Mouse (Mus musculus): ENCODE results near the gene Rexo4.

Gene Rexo4

DNA sequence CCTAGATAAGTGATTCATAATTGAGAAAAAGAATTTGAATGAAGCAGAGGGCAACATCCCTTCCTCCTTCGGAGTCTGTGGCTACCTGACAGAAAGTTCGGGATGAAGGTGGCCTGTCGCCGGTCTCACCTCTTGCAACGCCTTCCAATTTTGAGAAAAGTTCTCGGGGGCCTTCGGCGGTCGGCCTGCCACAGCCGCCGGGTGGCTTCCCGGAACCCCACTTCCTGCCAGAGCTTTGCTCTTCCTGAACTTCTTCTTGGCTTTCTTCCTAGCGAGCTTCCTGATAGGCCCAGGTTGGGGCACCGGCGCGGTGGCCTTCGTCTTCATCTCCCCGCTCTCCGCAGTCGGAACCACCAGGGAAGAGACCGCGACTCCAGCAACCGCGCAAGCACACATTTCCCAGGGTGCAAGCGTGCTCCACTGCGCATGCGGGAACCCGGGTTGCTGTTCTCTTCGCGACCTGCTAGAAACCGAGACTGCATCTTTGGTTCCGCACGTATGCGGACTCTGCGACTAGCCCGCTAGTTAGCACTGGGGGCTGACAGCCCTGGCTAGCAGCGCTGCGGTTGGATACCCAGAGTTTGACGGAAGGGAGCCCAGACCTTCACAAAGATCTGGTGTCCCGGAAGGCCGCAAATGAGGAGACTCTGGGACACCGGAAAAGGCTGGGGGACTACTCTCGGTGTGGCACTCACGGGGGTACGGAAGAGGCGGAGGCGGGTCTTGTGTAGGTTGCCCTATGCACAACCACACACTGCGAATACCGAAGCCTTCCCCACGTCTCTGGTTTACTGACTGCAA is at the start of gene Rexo4:
Rexo4 (minus strand) TSS at position 464 of the 801 bp plus-strand sequence.
- DNase-seq: peak; percentile 92

DNA sequence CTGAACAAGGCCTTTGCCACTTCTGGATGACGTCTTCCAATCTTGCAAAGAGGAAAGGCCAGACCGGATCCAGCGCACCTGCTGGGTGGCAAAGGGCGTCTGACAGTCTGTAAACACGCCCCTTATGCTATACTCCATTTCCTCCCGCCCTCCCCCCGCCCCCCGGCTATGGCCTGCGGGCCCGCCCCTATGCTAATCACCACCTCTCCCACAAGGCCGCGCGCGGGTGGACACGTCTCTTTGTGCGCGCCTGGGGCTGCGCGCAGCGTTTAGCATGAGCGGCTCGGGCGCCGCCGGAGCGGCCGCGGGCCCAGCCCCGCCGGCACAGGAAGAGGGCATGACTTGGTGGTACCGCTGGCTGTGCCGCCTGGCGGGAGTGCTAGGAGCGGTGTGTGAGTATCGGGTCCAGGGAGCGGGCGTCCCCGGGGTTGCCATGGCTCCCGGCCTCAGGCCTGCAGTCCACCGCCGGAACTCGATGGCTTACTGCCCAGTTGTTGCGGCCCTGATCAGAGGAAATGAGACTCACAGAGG is 45.6 kb upstream of the Rexo4 start, which contains the start of gene Cacfd1:
Cacfd1 (plus strand) TSS at position 213 of the 531 bp plus-strand sequence.
- peak; percentile 94 for DNase-seq

- DNase-seq: no peak
These were observed 43.5 kb upstream of the Rexo4 start for GRCm38 (mm10) chr2:27007701-27008100.

- no peak for DNase-seq
These were observed 42.1 kb upstream of the Rexo4 start for GRCm38 (mm10) chr2:27006255-27006654.

DNA sequence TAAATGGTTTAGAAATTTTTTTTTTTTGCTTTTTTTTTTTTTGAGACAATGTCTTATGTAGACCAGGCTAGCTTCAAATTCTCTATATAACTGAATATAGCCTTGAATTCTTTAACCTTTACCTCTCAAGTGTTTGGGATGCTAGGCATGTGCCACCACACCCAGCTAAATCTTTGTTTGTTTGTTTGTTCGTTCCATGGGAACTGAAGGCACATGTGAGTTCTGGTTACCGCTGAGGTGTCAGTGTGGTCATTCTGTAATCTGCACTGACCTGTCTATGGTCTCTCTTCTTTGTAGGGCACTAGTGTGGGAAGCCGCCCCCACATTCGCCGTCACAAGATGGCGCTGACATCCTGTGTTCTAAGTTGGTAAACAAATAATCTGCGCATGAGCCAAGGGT is 33.8 kb upstream of the Rexo4 start:
- DNase-seq: no peak

DNA sequence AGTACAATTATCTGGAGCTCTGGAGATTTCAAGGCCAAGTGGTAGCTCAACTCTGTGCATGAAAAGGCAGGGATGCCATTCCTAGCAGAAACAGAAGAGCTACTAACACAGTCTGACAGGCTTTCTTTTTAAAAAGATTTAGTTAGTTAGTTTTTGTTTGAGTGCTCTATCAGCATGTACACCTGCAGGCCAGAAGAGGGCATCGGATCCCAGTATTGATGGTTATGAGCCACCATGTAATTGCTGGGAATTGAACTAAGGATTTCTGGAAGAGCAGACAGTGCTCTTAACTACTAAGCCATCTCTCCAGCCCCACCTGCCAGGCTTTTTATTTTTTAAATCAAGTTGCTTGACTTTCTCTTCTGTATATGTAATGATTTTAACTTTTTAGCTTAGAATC is 33.3 kb upstream of the Rexo4 start:
- DNase-seq: no peak

DNA sequence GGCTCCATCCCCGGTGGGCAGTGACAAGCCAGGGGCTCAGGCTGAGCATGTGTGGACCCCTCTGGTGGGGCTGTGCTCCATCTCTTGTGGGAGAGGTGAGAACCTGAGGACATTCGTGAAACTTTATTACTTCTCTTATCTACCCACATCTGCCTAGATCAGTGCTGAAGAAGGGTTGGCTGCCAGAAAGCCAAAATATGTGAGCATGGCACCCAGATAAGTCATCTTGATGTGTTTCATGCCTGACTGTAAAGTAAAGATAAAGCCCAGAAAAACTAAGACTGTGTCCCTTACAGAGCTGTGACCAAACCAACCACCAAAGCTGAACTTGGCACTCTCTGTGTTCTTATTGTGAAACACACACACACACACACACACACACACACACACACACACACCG is 29.8 kb upstream of the Rexo4 start:
- DNase-seq: no peak

GRCm38 (mm10) chr2:26984640-26985039 is 20.5 kb upstream of the Rexo4 start:
- DNase-seq: no peak

DNA sequence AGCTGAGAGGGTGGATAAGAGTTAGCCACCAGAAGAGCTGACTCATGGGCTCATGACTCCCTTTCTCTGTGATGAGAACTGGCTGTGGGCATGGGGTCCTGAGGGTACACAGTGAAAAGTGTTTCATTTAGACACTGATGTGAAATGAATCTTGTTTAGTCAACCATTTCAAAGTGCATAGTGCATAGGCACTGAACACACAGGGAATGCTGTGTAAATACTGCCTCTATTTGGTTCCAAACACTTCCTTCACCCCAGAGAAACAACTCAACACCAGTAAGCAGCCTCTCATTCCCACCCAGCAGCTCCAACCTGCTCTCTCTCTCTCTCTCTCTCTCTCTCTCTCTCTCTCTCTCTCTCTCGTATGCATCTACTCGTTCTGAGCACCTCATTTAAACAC is 20.0 kb upstream of the Rexo4 start:
- no peak for DNase-seq

GRCm38 (mm10) chr2:26980361-26980760 is 16.2 kb upstream of the Rexo4 start:
- DNase-seq: peak; percentile 61

DNA sequence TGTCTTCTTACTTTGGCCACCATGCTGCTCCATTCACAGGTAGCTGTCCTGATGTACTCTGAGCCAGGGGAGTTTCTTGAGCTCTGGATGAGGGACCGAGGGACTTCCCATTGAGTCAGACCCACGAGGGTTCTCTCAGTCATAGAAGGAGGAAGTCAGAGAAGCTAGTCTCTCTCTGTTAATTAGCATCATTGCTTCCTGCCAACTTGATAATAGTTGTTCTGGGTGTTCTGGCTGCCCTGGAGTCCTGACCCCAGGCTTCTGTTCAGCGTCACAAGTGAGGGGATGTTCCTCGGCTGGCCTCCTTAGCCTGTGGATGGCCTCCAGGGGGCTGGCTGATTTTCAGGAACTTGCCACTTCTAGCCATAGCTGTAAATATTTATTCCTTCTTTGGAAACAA is 9.8 kb upstream of the Rexo4 start:
- no peak for DNase-seq

- DNase-seq: no peak
These were observed 8.9 kb upstream of the Rexo4 start, which contains the start of gene Adamts13 for GRCm38 (mm10) chr2:26973116-26973515. Adamts13 (plus strand) TSS chr2:26973416.

- DNase-seq: no peak
These were observed 3.1 kb upstream of the Rexo4 start for GRCm38 (mm10) chr2:26967262-26967661.

DNA sequence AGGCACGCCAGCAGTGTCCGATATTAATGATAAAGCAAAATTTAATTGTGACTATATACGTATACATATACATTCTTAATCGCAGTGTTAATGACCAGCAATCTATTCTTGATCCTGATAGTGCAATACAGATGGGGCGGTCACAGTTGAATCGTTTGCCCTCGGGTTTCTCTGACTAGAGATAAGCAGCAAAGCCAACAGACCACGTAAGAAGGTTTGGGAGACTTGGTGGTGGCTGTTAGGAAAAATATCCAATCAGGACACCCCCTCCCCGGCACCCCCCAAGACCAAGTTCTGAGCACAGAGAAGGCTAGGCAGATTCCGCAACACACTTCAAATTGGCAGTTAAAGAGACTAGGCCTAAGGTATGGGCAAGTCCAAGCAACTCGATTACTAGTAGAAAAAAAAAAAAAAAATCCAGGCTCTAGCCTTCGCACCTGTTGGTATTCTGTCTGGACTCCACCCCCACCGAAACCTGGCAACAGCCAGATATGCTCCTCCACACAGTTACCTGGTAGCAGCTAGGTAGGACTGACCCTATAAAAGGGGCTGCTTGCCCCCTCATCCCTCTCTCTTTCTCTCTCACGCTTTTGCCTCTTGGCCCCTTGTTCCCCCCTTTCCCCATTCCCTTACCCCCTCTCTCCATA is 661 bp upstream of the Rexo4 start:
- no peak for DNase-seq

GRCm38 (mm10) chr2:26960756-26961155 is 3.4 kb downstream of the Rexo4 start:
- DNase-seq: peak; percentile 45

DNA sequence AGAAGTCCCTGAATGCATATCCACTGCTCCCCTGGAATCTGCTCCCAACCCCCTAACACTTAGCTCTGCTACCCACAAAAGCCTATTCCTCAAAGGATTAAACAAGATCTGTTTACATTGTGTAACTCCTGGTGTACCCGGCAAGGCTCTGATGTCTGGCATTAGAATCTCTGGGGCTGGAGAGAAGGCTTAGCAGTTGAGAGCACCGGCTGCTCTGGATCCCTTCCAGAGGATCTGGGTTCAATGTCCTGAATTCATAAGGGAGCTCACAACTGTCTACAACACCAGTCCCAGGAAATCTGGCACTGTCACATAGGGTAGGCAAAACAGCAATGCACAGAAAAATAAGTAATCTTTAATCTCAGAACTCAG is 6.7 kb downstream of the Rexo4 start:
- no peak for DNase-seq

DNA sequence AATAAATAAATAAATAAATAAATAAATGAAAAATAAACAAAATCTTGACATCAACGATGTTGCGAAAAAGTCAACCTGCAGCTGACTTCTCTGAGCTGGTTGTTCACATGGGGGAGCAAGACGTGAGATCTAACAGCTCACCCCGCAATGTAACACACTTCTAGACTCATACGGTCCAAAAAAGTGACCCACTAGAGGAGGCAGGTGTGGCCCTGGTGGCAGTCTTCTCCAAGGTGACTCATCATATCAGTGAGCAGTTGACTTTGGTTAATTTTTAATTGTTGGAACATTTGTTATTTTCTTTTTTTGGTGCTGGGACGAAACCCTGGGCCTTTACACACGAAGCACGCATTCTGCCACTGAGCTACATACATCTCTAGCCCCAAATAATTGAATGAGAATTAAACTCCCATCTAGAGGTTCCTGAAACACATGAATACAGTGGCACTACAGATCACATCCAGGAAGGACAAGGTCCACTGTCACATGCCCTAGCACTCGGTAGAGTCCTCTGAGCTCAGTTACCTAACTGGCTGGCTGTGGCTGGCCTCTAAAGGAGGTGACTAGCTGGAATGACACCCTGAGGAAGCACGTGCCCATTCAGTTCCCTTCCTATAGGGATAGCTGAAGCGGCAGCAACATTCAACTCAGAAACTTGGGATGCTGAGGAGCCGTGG is 7.2 kb downstream of the Rexo4 start:
- no peak for DNase-seq

DNA sequence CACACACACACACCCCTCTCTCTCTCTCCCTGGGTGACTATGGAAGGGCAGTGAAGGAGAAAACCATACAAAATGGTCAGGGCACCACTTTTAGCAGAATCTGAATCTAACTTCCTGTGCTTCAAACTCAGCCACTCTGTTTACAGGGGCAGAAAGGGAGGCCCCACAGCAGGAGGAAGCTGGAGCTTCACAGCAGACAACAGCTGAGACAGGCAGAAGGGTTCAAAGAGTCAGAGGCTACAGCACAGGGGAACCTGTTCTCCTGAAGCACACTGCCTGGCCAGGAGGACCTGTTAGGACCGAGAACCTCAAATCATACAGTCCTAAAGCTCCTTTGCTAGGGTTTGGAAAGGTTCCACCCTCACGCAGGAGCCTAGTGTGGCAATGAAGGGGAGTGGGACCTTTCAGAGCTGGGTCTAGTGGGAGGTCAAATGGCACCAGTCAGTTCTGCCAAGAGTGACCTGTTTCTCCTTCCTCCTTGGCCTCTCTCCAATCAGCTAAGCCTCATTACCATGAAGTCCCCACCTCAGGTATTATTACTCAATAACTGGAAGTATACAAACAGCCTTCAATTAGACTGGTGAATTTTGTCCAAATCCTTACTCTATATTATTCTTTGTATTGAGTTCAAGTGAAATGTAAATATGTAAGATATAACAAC is 9.3 kb downstream of the Rexo4 start:
- DNase-seq: peak; percentile 58

GRCm38 (mm10) chr2:26952866-26953265 is 11.3 kb downstream of the Rexo4 start:
- DNase-seq: no peak

- DNase-seq: no peak
These were observed 12.0 kb downstream of the Rexo4 start for GRCm38 (mm10) chr2:26952193-26952592.

- DNase-seq: no peak
These were observed 12.8 kb downstream of the Rexo4 start for GRCm38 (mm10) chr2:26951346-26951905.

DNA sequence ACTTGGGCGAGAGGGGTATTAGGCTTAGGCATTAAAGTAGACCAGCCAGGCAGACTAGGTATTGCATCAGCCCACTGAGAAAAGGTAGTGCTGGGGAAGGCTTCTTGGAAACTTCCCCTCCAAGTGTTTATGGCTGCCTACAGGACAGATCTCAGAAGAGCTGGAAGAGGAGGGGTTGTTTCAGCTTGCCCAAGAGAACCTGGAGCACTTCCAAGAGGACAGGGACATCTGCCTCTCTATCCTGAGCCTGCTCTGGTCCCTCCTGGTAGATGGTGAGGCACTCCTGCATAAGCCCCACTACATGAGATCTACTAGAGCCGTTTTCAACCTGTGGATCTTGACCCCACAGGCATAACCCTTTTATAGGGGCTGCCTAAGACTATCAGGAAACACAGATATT is 13.8 kb downstream of the Rexo4 start:
- no peak for DNase-seq

DNA sequence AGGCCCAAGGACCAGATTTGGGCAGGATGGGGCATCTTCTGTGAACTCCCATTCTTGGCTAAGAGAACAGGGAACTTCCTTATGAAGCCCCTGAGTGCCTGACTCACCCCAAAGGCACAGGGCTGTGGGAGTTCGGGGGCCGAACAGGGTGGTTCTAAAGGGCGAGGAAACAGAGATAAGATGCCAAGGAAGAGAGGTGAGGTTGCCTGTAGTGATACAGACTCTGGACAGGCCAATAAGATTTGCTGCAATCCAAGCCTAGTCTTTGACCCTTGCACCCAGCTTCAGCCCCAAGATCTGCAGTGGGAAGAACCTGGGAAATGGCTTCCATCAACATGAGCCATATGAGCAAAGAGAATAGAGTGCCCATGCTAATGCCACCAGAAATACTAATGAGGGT is 20.9 kb downstream of the Rexo4 start:
- DNase-seq: no peak
